Mouse (Mus musculus) megakaryocyte, adult 5-6 weeks (primary cell): ENCODE measurements at regions not wholly inside any gene's neighbourhood (a gene's known extent, or its start where the extent isn't known, plus 50 kb on each side); places are given as distances from the start of the nearest gene placed in this dataset.

Experiments used
- ATAC-seq: 2 replicates; pipeline ENCODE4 v1.8.0; 2016; ENCODE audit warnings: mild to moderate bottlenecking, inconsistent platforms; ENCODE audit not compliant: poor library complexity, severe bottlenecking

DNA sequence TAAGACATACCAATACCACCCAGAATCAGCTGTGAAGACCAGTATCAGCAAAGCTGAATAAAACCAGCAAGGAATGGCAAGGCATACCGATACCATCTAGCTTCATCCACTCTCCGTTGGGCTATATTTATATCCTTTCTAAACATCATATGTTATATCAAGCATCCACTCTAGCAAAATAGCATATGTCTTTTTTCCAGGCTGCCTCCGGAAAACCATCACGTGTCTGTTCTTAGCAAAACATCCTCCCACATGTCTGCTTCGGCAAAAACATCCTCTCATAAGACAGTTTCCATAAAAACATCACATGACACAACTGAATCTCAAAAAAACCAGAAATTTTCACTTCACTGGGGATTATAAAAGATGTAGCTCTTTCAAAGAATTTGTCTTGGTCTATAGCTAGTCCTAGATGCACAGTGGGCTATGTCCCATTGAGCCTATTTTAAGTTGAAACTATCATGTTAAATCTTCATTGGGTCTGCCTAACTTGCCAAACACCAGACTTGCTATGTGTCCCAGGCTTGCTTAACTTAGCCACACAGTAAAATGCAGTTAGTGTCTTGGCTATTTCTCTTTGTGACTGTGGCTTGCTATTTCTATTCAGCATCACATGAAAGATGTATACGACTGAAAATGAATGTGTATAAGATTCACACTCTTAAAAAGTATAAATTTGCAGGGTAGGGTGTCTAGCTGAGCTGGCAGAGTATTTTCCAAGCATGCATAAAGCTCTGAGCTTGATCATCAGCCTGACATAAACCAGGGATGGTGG is 278.2 kb downstream of the Kcnrg start:
- no peak for ATAC-seq

DNA sequence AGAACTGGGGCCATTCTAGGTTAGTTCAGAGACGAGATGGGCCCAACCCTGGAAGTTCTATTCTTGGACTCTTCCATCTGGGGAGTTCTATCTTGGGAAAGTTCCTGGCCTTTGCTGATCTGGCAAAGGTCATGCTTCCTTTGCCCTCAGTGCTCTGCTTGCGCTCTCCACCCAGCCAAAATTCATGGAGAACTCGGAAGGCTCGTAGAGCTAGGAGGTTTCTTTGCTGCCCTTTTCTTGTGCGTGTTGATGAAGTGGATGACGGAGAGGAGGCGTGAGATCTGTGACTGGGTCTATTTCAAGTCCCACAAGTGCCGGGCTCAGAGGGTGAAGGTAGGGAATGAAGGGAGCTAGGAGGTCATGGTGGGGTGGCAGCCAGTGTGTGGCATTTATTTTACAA is 282.4 kb downstream of the Kcnrg start:
- no peak for ATAC-seq

DNA sequence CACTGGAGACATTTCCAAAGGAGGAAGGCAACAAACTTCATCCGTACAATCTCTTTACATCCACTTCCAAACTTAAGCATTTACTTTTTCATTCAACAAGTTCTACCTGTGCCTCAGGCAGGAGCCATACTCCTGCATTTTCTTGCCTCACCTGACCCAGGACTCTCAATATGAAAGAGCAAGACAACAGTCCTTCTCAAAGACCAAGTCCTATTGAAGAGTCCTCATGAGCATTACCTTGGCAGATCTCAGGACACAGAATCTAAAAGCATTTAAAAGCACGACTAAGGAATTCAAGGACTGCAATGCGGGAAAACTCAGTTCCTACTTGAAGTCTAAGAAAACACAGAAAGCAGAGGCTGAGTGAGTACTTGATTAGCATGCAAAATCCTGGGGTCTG is 286.5 kb downstream of the Kcnrg start:
- ATAC-seq, result no peak

DNA sequence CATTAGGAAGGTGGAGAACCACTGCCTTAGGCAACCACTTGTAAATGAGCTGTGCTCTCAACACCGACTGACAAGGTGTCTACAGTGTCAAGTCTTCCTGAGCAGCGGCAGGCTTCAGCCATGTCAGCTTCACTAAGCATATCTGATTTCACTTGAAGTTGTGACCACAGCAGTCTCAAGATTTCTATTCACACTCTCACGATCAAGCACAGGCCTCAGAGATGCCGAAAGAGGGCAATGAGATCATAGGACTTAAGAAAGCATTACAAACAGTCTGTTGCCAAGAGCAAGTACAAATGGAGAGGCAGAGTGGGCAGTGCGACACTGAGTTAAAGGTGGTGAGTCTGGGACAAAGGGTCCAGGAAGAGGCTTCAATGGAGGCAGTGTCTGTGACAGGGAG is 289.6 kb downstream of the Kcnrg start:
- ATAC-seq, result no peak

DNA sequence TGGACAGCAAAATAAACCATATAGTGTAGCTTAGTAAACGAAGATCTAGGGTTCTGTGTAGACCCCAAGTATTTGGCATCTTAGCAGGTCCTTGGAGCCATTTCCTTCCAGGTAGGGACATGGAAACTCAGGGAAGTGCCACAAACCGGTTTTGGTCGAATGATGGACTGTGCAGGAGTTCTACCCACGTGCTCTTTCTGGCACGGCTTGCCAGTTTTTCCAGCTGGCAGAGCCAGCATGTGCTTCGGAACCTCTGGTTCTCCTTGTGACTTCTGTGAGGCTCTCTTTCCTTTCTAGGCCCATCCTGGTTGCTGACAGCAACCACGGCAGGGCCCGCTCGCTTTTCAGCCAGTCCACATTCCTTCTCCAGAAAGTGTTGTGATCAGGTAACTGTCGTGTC is 291.4 kb downstream of the Kcnrg start:
- no peak for ATAC-seq

DNA sequence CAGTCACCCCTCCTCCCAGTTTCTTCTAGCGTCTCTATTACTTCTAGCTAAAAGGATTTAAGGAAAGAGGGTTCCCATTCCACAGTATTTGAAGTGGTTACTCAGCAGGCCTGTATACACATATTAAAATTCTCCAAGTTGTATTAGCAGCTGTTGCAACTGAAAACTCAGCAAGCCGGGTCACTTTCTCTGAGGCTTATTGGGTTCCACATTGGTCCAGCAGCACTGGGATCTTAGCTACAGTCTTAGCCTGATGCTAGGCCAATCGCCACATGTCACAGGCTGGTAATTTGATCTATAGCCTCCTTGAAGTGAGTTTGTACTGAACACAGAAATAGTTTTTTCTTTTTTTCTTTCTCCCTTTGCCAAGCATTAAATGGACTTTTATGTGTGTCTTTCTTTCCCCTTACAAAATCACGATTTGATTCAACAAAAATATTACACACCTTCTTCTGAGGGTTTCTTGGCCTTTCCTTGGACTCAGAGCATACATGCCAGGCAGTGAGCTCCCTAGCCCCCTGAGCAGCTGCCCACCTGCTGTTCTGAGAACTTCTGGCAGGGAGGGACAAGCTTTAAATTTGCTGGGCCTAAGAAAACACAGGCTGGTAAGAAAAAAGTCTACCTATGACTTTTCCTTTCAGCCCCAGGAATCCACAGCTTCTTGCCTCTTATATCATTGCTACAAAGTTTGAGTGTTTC is 297.3 kb downstream of the Kcnrg start:
- ATAC-seq, result no peak

DNA sequence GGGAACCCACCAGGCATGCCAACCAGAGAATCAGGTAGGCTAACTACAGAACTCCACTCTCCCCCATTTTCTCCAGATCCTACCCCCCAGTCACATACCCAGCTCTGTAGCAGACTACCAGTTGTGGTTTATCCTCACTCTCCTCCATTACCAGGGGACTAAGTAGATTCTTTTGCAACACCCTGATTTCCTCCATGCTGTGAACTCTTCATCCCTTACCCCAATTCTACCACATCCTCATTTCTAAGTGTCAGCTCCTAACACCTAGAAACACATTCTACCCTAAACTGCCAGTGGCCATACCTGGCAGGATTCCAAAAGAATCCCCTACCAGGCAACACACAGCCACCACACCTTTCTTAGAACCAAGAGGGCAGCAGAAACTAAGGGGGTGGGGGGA is 310.9 kb downstream of the Kcnrg start:
- ATAC-seq, result peak; percentile 94

DNA sequence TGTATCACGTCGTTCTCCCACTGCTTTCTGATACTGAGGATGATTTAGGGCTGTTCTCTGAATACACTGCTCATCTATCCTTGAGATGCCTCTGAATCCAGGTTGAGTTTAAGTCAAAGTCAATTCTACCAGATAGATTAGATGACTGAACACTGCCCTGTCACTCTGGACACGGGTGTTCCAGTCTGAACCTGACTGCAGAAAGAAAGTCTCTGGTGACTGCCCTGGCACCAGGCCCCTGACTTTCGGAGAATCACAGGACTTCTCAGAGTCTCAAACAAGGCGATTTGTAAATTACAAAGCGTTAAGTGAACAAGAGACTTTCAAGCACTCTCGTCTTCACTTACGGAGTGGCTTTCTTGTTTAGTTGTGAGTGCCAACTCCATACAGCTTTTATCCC is 324.6 kb downstream of the Kcnrg start:
- no peak for ATAC-seq

DNA sequence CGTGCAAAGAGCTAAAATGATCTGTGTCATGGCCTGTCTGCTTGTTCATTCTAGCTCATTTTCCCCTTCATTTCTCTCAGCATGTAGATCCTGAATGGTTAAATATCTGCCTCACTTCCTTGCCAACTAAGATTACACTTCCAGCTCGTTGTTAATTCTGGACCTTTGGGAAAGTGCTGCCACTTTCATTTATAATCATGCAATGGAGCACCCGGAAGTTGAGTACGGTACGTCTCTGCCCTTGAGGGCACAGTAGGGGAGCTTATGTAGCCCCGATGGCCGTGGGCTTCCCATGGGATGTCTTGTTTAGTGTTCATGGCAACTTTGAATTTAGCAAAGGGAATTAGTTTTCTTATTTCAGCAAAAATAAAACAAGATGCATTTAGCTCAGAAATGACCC is 334.4 kb downstream of the Kcnrg start:
- no peak for ATAC-seq

DNA sequence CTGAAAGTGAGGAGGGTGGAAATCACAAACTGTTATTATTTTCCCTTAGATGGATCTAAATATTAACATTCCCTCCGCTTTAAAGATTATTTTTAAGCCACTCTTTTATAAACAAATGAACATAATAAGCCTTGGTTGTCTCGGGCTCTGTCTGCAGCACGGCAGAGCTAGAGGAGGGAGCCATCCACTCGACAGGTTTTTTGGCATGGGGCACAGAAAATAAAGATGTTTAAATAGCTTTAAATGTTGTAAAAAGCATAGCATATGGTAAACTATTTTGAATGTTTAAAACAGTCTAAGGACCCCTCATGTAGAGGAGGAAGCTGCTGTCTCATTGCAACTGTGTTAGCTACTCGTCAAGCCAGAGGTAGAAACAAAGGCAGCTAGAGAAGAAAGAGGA is 338.4 kb downstream of the Kcnrg start:
- no peak for ATAC-seq

DNA sequence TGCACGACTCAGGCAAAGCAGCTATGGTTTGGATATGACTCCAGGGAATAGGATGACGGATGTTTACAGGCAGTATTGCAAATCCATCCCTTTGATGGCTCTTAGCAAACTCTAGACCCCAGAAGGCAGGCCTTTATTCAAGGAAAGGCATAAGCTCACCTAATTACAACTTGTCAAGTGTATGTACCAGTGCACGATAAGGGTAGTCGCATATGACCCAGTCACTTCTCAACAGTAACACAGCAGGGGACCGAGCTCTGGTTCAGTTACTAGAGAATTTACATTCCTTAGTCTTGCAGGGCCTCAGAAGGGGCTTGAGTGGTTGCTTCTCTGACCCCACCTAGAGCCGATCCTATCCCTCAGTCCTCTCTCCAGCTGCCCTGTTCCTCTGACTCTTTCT is 342.2 kb downstream of the Kcnrg start:
- no peak for ATAC-seq

DNA sequence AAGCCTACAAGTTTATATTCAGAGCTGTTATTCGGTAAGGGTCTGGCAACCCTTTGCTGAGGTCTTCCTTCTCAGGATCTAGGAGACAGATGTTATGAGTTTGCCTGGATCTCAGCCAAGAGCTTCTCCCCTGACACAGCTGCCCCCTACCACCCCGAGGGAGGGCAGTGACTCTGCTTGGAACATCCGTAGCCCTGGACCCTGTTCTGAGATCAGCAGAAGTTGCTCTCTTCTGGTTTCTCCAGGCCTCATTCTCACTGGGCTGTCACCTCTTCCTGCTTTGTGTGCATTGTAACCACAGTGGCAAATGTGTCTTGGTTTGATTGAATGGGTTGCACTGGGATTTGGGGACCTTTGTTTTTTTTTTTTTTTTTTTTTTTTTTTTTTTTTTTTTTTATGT is 342.4 kb upstream of the Rnaseh2b start:
- ATAC-seq, result 0 out of 2 replicates have a peak, but pooled peaks have one; percentile 12

DNA sequence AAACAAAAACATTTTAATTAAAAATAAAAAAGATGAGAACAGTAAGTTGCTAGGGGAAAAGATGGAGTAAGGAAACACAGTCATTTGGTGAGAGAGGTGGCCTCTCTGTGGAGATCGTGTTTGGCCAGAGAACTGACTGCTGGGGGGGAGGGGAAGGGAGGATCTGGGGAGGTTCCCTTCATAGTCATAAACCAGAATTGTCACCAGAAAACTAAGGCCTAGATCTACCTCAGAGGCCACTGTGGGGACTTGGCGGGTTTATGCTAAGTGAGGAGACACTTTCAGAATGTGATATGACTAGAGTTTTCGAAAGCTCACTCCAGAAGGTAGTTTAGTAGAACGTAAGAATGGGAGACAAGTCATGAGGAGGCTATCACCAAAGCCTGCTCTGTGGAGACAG is 339.4 kb upstream of the Rnaseh2b start:
- no peak for ATAC-seq

DNA sequence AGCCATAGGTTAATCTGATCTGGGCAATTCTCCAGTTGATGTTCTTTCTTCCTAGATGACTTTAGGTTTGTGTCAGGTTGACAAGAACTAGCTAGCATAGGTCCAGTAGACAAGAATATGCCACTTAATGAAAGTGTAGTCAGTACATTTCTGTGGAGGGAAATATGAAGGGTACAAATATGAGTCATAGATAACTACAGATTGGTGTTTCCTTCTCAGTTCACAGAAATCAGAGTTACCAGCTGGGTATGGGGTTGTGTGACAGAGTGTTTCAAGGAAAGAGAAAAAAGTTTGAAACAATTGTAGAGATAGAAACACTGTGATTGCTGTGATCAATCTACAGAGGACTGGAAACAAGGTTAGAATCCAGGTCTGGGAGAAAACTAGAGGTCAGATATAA is 337.0 kb upstream of the Rnaseh2b start:
- ATAC-seq, result no peak

DNA sequence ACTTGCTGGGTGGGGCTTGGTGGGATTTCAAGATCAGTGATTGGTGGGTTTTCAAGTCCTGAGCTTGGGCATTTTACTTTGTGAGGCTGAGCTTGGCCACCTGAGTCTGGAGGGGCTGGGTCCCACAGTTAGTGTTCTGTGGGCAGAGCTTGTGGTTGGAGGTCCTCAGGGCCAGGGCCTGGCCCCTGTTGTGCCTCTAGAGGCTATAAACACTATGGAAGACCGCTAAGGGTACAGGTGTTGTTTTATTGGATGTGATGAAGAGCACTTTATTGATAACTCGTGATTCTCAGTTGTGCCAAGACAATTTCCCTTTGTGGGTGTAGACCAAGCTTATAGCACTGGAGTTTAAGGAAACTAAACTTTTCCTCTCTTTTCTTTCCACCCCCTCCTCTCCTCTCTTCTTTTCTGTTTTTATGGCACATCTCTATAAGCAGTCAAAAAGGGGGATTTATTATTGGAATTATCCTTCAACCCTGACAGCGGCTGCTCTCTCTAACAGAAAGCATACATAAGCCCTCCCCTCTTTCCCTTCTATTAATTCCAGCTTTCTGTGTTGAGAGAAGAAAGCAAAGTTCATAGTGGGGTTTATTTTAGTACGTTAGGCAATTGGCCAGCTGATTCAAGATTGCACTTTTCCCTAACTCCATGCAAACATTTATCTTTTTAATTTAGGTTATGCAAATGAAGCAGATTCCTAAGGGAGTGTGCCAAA is 332.0 kb upstream of the Rnaseh2b start:
- no peak for ATAC-seq

DNA sequence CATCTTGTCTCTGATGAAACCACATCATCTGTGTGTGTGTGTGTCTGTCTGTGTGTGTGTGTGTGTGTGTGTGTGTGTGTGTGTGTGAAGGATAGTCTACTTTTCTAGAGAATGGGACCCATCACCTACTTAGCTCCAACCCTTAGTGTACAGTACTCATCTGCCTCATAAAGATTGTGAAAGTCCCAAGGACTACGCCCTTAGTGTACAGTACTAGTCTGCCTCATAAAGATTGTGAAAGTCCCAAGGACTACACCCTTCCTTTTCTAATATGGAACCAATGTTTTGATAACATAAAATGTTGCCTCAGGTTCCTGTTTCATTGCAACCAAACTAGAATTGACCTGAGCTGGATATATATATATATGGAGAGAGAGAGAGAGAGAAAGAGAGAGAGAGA is 323.9 kb upstream of the Rnaseh2b start:
- ATAC-seq, result peak; percentile 61

DNA sequence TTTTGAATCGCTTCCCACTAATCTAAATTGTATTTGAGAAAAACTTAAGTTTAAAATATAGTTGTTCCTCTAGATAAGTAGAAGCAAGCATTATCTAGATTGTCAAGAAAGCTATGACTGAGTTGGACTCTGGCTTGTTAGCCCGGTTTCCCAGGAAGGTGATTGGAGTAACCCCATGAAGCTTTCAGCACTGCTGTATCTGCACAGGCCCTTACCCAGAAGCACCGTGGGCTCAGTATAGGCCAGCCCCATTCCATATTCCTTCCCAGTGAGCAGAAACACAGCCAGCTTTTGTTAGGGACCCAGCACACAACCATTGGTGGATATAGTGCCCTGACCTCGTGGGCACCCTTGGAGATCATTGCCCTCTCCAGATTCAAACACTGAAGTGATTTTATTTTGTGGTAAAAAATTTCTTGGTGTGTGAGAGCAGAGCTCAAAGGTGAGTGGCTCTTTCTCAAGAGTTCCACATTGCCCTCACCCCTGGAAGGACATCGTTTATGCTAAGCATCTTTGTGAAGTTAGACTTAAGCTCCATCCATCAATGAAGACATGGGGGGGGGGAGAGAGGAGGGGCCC is 323.3 kb upstream of the Rnaseh2b start:
- ATAC-seq, result no peak

DNA sequence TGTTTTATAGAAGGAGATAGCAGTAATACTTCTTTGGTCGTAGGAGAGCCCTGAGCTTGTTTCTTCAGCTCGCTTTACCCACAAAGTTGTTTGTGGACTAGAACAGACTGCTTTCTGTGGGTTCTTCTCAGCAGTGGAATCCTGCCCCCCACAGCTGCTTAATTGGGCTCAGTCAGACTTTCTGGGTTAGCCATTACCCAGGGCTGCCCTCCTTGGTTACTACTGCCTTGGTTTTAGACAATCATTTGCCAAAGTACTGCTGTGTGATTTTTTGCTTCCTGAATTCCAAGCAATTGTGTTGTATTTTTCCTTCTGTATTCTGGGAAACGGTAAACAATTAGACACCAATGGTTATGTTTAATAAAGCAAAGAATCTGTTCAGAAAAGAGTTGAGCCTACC is 321.8 kb upstream of the Rnaseh2b start:
- no peak for ATAC-seq

DNA sequence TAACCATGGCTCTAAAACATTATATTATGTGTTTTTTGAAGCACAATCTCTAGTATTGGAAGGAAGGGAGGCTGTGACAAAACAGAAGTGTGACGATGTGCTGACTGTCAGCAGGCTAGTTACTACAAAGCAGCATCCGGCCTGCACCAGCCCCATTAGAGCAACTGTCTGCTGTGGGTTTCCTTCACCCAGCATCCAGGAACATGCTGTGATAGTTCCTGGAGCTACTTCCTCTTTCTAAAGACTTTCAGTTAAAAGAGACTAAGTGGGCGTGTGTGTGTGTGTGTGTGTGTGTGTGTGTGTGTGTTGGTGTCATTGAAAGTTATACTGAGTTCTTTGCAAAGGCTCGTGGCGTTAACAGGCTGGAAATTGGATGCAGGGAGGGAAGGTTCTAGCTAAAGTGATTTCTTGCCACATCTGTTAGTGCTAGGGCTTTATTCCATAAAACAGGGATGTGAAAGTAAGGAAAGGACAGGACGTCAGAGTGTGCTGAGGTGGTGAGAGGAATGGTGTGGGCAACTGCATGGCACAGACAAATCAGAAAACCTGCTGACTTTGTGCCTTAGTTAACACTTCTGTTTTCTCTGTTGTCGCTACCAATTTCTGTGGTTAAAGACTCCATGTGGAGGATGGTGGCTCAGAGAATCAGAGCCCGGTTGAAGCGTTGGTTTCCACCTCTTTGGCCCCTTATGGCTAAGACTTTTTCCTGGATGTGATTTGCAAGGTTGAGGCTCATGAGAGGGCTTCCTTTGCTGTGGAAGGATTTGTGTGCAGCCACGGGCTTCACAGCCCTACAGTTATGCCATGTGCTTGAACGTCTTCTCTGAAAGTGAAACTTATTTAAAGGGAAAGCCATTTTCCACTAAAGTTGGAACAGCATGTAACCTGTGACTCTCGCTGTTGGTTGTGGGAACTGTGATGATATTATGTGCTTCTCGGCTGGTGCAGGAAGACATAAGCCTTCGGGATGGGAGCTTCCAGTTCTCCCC is 321.0 kb upstream of the Rnaseh2b start:
- peak; percentile 83 for ATAC-seq

DNA sequence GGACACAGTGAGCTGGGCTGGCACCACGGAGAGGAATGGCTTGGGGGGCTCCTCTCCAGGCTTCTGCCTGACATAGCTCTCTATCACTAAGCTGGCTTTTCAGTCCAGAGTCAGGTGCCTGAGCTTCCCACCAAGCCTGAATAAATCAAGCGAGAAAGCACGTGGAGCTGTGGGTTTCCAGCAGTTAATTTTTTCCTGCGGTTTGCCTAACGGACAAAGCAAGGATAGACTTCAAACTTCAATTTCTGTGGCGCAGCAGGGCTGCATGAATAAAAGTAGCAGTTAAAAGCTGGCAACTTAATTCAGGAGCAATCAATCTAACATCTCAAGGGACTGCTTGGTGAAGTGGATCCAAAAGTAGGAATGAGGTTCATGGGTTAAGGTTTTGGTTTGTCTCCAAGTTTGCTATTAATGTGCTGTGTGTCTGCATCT is 317.1 kb upstream of the Rnaseh2b start:
- no peak for ATAC-seq
